Mouse (Mus musculus): Measurements from ENCODE around the gene Dnaaf3.

Dnaaf3 gene

DNA sequence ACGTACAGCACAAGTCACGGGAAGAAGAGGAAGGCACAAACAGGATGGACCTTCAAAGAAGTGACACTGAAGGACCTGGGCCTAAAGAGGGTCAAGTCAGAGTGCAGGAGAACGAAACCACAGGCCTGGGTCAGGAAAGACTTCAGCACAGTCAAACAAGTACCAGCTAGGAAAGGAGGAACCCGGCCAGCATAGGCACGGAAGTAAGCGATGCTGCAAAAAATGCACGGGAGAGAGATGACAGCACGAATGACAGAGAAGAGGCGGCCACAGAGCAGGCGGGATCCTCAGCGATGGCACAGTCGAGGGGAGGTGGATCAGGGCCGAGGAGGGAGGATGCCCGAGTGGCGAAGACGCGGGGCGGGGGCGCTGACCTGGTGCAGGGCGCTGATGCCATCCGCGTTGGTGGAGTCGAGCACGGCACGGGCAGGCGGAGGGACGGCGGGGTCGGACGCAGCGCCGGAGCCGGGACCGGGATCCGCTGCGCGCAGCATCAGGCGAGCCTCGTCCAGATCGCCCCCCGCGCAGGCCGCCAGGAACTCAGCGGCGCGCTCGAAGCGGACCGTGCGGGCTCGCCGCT lies 31.3 kb downstream of the Dnaaf3 start:
- CTCF ChIA-PET = interaction anchor here (0.7 kb wide), 1 partner anchor 23 kb away, joined by 7 read pairs; no protein-coding TSS in a partner anchor

DNA sequence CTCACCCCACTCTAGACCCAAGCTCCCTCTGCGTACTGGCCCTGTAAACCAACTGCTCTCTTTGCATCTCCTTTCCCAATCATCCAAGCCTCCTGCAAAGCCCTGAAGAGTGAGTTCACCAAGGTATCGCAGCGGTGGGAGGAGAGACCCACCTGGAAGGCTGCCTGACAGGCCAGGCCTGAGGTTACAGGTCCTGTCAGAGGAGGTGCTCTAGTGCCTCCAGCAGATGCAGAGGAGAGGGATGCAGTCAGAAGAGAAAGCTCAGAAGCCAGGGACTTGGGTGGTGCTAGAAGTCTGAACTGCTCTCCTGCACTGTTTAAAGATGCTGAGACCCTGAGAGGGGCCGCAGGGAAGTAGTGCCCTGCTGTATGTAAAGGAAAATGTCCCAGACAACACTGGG lies 33.2 kb downstream of the Dnaaf3 start:
- CTCF ChIA-PET = no interaction called here

DNA sequence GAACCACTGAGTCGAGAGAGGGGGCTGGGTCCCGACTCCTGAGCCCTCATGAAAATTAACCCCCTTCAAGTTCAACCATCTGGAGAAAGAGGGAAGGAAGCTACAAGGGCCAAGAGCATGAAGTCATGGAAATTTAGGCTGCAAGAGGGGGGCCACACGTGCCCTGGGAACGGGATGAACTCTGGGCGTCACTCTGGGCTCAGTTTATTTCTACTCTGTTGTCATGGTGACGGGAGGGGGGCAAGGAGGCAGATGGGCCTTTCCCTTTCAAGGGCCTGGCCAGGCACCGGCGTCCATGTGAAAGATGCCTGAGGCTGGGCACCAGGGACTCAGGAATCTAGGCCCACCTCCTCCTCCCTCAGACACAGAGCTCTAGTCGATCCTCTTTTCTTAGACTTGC lies 34.0 kb downstream of the Dnaaf3 start:
- CTCF ChIA-PET = interaction anchor here (0.6 to 1.0 kb wide), 2 partner anchors 12 to 15 kb away, joined by 4 to 6 read pairs; no protein-coding TSS in a partner anchor

DNA sequence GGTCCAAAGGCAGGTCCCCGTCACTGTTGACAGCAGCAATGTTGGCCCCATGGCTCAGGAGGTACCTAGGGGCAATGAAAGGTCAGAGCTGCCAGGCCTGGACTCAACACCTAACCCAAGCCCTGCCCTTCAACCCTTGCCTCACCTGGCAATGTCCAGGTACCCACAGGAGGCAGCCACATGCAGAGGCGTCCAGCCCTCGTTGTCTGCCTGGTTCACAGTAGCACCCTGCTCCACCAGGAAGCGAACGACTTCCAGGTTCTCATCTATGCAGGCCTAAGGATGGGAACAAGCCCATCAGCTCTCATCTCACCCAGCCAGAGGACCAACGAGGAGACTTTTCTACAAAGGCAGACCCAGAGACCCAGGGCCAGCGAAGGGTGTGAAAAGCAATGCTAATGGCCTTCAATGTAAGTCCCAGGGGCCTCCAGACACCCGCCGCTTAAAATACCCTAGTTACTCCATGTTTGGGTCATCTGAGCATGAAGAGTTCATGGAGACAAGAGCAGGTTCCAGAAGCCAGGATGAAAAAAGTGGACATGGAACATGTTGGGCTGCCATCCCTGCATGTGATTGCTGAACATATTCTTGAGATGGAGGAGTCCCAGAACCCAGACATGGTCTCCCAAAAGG lies 34.9 kb downstream of the Dnaaf3 start:
- CTCF ChIA-PET = interaction anchor here (1.0 kb wide), 1 partner anchor 12 kb away, joined by 4 read pairs; no protein-coding TSS in a partner anchor

DNA sequence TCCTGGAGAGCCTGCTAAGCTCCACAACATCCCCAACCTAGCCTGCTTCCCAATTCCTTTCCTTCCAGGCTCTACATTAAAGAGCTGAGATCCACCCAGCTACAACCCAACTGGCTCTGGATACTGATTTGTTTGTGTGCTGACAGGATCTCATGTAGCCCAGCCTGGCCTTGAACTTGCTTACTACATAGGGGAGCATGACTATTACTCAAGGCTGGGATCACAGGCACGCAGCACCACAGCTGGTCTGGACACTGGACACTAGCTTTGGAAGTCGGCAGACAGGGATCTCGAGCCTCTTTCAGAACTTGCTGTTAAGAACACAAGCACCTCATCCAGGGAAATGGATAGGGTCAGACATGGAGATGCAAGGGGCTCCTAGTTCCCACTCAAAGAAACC lies 35.8 kb downstream of the Dnaaf3 start:
- CTCF ChIA-PET = no interaction called here

DNA sequence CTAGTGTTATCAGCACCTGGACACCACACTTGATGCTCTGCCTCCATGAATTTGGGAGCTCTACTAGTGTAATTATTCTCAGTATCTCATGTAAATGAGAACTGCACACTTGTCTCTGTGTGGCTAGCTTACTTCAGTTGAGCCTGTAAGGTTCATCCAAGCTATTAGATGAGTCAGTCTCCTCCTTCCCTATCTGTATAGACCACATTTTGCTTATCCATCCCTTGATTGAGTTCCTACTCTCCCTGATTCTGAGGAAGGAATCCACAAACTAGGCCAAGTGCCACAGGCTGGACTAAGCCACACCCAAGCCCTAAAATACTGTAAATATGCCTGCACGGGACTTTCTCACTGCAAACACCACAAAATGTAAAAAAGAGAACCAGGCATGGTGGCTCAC lies 38.3 kb downstream of the Dnaaf3 start:
- CTCF ChIA-PET = interaction anchor here (1.0 kb wide), 1 partner anchor 16 kb away, joined by 3 read pairs; no protein-coding TSS in a partner anchor

DNA sequence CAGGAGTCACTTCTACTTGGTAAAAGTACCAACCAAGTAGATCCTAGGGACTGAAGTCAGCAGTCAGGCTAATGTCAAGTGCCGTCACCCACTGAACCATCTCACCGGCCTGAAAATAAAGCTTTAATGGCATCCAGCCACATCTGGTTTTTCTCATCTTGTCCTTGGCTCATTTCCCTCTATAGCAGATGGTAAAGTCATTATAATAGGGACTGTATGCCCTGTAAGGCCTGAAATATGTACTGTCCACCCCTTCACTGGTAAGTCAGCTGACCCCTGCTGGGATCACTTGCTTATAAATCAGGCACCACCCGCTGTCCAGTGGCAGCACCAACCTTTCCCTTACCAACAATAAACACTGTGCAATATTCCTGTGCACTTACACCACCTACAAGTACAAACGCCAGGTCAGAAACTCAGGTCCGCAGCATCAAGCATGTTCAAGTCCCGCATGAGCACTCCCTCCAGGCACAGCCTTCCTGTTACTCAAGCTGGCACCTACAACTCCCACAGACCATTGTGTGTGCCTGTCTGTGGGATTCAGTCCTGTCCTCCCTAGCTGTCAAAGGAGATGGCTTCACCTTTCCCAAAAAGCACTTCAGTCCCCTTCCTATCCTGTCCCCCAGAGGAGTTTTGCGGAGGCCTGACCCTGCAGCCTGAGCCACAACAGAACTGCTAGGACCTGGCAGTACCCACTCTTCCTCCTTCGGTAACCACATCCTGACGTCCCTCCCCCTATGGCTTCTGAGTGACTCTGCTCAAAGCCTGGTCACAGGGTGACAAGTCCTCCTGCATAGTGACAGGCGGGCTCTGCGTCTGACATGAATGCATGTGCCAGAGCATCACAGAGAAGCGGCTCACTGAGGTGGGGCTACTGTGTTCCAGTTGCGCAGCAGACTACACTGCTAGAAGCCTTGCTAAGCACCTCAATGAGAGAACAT lies 39.7 kb downstream of the Dnaaf3 start:
- CTCF ChIA-PET = interaction anchor here (0.7 kb wide), 1 partner anchor 506 kb away, joined by 4 read pairs; no protein-coding TSS in a partner anchor

GRCm38 (mm10) chr7:4491308-4491707 lies 40.9 kb downstream of the Dnaaf3 start:
- CTCF ChIA-PET = no interaction called here

- CTCF ChIA-PET = no interaction called here
Observed at GRCm38 (mm10) chr7:4482281-4482680, 50.0 kb downstream of the Dnaaf3 start.

GRCm38 (mm10) chr7:4479674-4480073 lies 52.6 kb downstream of the Dnaaf3 start:
- CTCF ChIA-PET = no interaction called here

DNA sequence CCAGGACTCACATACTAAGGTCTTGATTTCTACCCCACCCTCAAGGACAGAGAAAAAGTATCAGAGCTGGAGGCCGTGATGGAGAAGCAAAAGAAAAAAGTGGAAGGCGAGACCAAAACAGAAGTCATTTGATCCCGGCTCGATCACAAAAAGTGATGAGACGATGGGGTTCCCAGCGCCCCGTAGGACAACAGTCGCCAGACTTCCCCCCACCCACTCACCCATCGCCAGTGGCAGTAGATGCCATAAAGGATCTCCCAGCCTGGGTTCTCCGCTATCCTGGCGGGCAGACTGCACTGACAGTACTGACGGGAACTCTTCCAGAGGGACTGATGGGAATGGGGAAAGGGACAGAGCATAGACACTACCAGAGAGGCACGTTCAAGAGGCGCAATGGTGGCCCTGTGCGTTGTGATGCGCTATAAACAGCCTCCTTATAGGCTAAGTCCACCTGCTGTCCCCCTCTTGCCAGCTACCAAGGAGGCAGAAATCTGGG lies 53.4 kb downstream of the Dnaaf3 start:
- CTCF ChIA-PET = no interaction called here

- CTCF ChIA-PET = interaction anchor here (0.5 to 1.3 kb wide), 2 partner anchors 15 to 22 kb away, joined by 3 to 7 read pairs; no protein-coding TSS in a partner anchor
Observed at GRCm38 (mm10) chr7:4478021-4478795, 54.0 kb downstream of the Dnaaf3 start.

GRCm38 (mm10) chr7:4473940-4474339 lies 58.3 kb downstream of the Dnaaf3 start:
- CTCF ChIA-PET = interaction anchor here (0.7 kb wide), 1 partner anchor 38 kb away, joined by 6 read pairs; no protein-coding TSS in a partner anchor
